Mouse (Mus musculus) kidney, postnatal 0 days (tissue): ENCODE measurements around the gene Slc25a12. TPM values are rescaled to one million over a fixed set of nuclear protein-coding genes. Genes with fewer than 3 reads are reported as not detected.

Source experiments
- ATAC-seq: fragments of 200-750 bp; cut with Nextera tagmentation; replicated peaks from 2 replicates; pipeline ENCODE4 v1.8.0; 2017; ENCODE audit warnings: low read depth, moderate number of reproducible peaks, moderate TSS enrichment, moderate library complexity; ENCODE audit not compliant: low FRiP score
- DNase-seq: peaks from one replicate; pipeline ENCODE4 v3.0.0-alpha.2; 2016; ENCODE audit warnings: low spot score
- H3K27ac ChIP-seq: fragments of 300-500 bp; sonication (generic); 2 replicates; pipeline ENCODE4 v1.5.1; 2014; ENCODE audit warnings: mild to moderate bottlenecking
- H3K27me3 ChIP-seq: fragments of 300-500 bp; sonication (generic); 2 replicates; pipeline ENCODE4 v1.6.1; 2014; ENCODE audit warnings: low read length, mixed read lengths; ENCODE audit not compliant: insufficient read depth
- H3K36me3 ChIP-seq: fragments of 300-500 bp; sonication (generic); 2 replicates; pipeline ENCODE4 v1.6.1; 2014; ENCODE audit warnings: low read length, mixed read lengths; ENCODE audit not compliant: insufficient read depth
- H3K4me1 ChIP-seq: fragments of 300-500 bp; sonication (generic); replicated peaks from 2 replicates; pipeline ENCODE4 v1.6.1; 2014; ENCODE audit warnings: antibody characterized with exemption, low read length, mixed read lengths; ENCODE audit not compliant: insufficient read depth
- H3K4me2 ChIP-seq: fragments of 300-500 bp; sonication (generic); 2 replicates; pipeline ENCODE4 v1.6.1; 2014; ENCODE audit warnings: mild to moderate bottlenecking, low read length, moderate library complexity, mixed read lengths
- H3K4me3 ChIP-seq: fragments of 300-500 bp; sonication (generic); replicated peaks from 2 replicates; pipeline ENCODE4 v1.5.1; 2014; ENCODE audit warnings: low read depth, low read length
- H3K9ac ChIP-seq: fragments of 300-500 bp; sonication (generic); 2 replicates; pipeline ENCODE4 v1.6.1; 2014; ENCODE audit warnings: low read depth, low read length
- H3K9me3 ChIP-seq: fragments of 300-500 bp; sonication (generic); replicated peaks from 2 replicates; pipeline ENCODE4 v1.6.1; 2016; ENCODE audit warnings: low read length, inconsistent platforms, mixed read lengths
- CTCF ChIP-seq: IDR thresholded peaks from 2 replicates; pipeline ENCODE4 v1.5.1; 2016; ENCODE audit warnings: antibody characterized with exemption, low read depth, mild to moderate bottlenecking, moderate library complexity
- WGBS: fragments of 180-500 bp; shearing (Covaris S2); extraction: QIAGEN DNeasy Blood & Tissue Kit; methylation state at CpG from one replicate; pipeline ENCODE4 v1.1.7; 2014; 5-methylcytosine and 5-hydroxymethylcytosine counted together
- polyA plus RNA-seq: library from polyadenylated mRNA; unstranded; fragments of >200 nt; fragmentation: Nextera tagmentation; extraction: Ambion mirVana; gene quantifications from 2 replicates; pipeline ENCODE4 v1.2.1, GENCODE M21; 2015

Slc25a12 gene
- polyA plus RNA-seq, 1 experiment from 2014 or later = 51.4 TPM

- DNase-seq = no peak
Measured at GRCm38 (mm10) chr2:71340126-71340525, 27.4 kb downstream of the Slc25a12 start.

GRCm38 (mm10) chr2:71338145-71338796 lies 29.3 kb downstream of the Slc25a12 start:
- Histone ChIP-seq H3K4me3 (no peak overlapping the region), H3K9me3 (no peaks in the 10 kb centered on the region), H3K4me1 (no peaks in the 10 kb centered on the region), H3K27me3 (no peaks in the 10 kb centered on the region), H3K4me2 (no peak overlapping the region), H3K27ac (no peak overlapping the region), H3K36me3 (peaks cover 4% of the 10 kb centered on the region; the same call in 1 of the 2 replicates), H3K9ac (no peak overlapping the region)
- DNase-seq (no peak), ATAC-seq (no peak)
- 84% methylated on average over 12 of the region's 12 CpGs for WGBS
- no peak for TF ChIP-seq CTCF

More at GRCm38 (mm10) chr2:71340126-71340525, 27.4 kb downstream of the Slc25a12 start:
- Histone ChIP-seq H3K9ac (no peak overlapping the region), H3K9me3 (no peaks in the 10 kb centered on the region), H3K4me1 (no peaks in the 10 kb centered on the region), H3K4me2 (no peak overlapping the region), H3K27ac (no peak overlapping the region), H3K36me3 (peaks cover 4% of the 10 kb centered on the region; the same call in 1 of the 2 replicates), H3K27me3 (no peaks in the 10 kb centered on the region), H3K4me3 (no peak overlapping the region)
- 76% methylated on average over 5 of the region's 5 CpGs for WGBS
- TF ChIP-seq CTCF = no peak
- no peak for ATAC-seq

- DNase-seq (no peak), ATAC-seq (no peak)
- Histone ChIP-seq H3K4me3 (no peak overlapping the region), H3K27ac (no peak overlapping the region), H3K9ac (no peak overlapping the region), H3K4me1 (no peaks in the 10 kb centered on the region), H3K4me2 (no peak overlapping the region), H3K27me3 (no peaks in the 10 kb centered on the region), H3K36me3 (no peaks in the 10 kb centered on the region; the same call in 1 of the 2 replicates), H3K9me3 (no peaks in the 10 kb centered on the region)
- 85% methylated on average over 6 of the region's 6 CpGs for WGBS
- no peak for TF ChIP-seq CTCF
Measured at GRCm38 (mm10) chr2:71336631-71337030, 30.9 kb downstream of the Slc25a12 start.

GRCm38 (mm10) chr2:71336209-71336608 lies 31.3 kb downstream of the Slc25a12 start:
- DNase-seq (no peak), ATAC-seq (no peak)
- no peak overlapping the region for H3K9ac ChIP-seq
- H3K4me2 ChIP-seq = no peak overlapping the region
- no peak for TF ChIP-seq CTCF
- no peak overlapping the region for H3K4me3 ChIP-seq
- H3K36me3 ChIP-seq = no peaks in the 10 kb centered on the region; the same call in 1 of the 2 replicates
- no peaks in the 10 kb centered on the region for H3K9me3 ChIP-seq
- H3K4me1 ChIP-seq = no peaks in the 10 kb centered on the region
- no peaks in the 10 kb centered on the region for H3K27me3 ChIP-seq
- WGBS = 81% methylated on average over 5 of the region's 6 CpGs
- no peak overlapping the region for H3K27ac ChIP-seq

GRCm38 (mm10) chr2:71333986-71334822 lies 33.3 kb downstream of the Slc25a12 start:
- WGBS = 88% methylated on average over 22 of the region's 22 CpGs
- no peak for DNase-seq
- no peak overlapping the region for H3K27ac ChIP-seq

GRCm38 (mm10) chr2:71329761-71330160 lies 37.8 kb downstream of the Slc25a12 start:
- H3K4me3 ChIP-seq = no peak overlapping the region
- H3K9me3 ChIP-seq = no peaks in the 10 kb centered on the region
- ATAC-seq (no peak), DNase-seq (no peak)
- 88% methylated on average over 3 of the region's 3 CpGs for WGBS
- no peak overlapping the region for H3K9ac ChIP-seq
- no peak overlapping the region for H3K27ac ChIP-seq
- no peaks in the 10 kb centered on the region for H3K4me1 ChIP-seq
- H3K4me2 ChIP-seq = no peak overlapping the region
- no peak for TF ChIP-seq CTCF
- no peaks in the 10 kb centered on the region for H3K36me3 ChIP-seq
- H3K27me3 ChIP-seq = no peaks in the 10 kb centered on the region

More at GRCm38 (mm10) chr2:71333986-71334822, 33.3 kb downstream of the Slc25a12 start:
- no peaks in the 10 kb centered on the region for H3K9me3 ChIP-seq
- H3K36me3 ChIP-seq = no peaks in the 10 kb centered on the region; the same call in 1 of the 2 replicates
- H3K4me2 ChIP-seq = no peak overlapping the region
- no peak for ATAC-seq
- H3K9ac ChIP-seq = no peak overlapping the region
- no peak for TF ChIP-seq CTCF
- no peaks in the 10 kb centered on the region for H3K27me3 ChIP-seq
- H3K4me3 ChIP-seq = no peak overlapping the region
- no peaks in the 10 kb centered on the region for H3K4me1 ChIP-seq
